Mouse (Mus musculus): Measurements from ENCODE around the gene Mrpl38.

DNA sequence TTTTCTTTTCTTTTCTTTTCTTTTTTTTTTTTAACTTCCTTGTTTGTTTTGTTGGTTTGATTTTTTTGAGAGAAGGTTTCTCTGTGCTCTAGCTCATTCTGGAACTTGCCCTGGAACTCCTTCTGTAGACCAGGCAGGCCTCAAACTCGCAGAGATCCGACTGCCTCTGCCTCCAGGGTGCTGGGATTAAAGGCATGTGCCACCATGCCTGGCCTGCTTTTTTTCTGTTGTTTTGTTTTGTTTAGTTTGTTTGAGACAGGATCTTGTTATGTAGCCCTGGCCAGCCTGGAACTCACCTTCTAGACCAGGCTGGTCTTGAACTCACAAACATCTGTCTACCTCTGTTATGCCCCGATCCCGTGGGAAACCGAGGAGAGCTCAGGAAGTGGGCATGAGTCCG is 49.1 kb downstream of the Mrpl38 start:
- TF ChIP-seq EP300 (IDR thresholded peaks at IDR 0.05) = no peak
- TF ChIP-seq CTCF (IDR thresholded peaks at IDR 0.05) = no peak
